Mouse (Mus musculus) lung, postnatal 0 days (tissue): ENCODE results near the gene Bace2. TPM values are rescaled to one million over a fixed set of nuclear protein-coding genes. Genes with fewer than 3 reads are reported as not detected.

Source experiments
- ATAC-seq: fragments of 200-750 bp; cut with Nextera tagmentation; 2 replicates; pipeline ENCODE4 v1.8.0; 2017; ENCODE audit warnings: moderate library complexity
- DNase-seq: peaks from one replicate; pipeline ENCODE4 v3.0.0-alpha.2; 2016; ENCODE audit warnings: low spot score
- H3K27ac ChIP-seq: fragments of 300-500 bp; sonication (generic); 2 replicates; pipeline ENCODE4 v1.5.1; 2014; ENCODE audit warnings: antibody characterized with exemption, mild to moderate bottlenecking, low read length, mixed read lengths
- H3K27me3 ChIP-seq: fragments of 300-500 bp; sonication (generic); replicated peaks from 2 replicates; pipeline ENCODE4 v1.6.1; 2014; ENCODE audit warnings: low read length, mixed read lengths; ENCODE audit not compliant: insufficient read depth
- H3K36me3 ChIP-seq: fragments of 300-500 bp; sonication (generic); 2 replicates; pipeline ENCODE4 v1.6.1; 2014; ENCODE audit warnings: low read length, mixed read lengths; ENCODE audit not compliant: insufficient read depth
- H3K4me1 ChIP-seq: fragments of 300-500 bp; sonication (generic); 2 replicates; pipeline ENCODE4 v1.6.1; 2014; ENCODE audit warnings: antibody characterized with exemption, low read depth, low read length, mixed read lengths; ENCODE audit not compliant: insufficient read depth
- H3K4me2 ChIP-seq: fragments of 300-500 bp; sonication (generic); replicated peaks from 2 replicates; pipeline ENCODE4 v1.6.1; 2014; ENCODE audit warnings: low read depth, mild to moderate bottlenecking, low read length, moderate library complexity, mixed read lengths
- H3K4me3 ChIP-seq: fragments of 300-500 bp; sonication (generic); 2 replicates; pipeline ENCODE4 v1.5.1; 2014; ENCODE audit warnings: low read depth, low read length
- H3K9ac ChIP-seq: fragments of 300-500 bp; sonication (generic); replicated peaks from 2 replicates; pipeline ENCODE4 v1.6.1; 2014; ENCODE audit warnings: low read depth, mild to moderate bottlenecking
- H3K9me3 ChIP-seq: fragments of 300-500 bp; sonication (generic); 2 replicates; pipeline ENCODE4 v1.6.1; 2016; ENCODE audit warnings: low read length, mixed read lengths
- CTCF ChIP-seq: IDR thresholded peaks from 2 replicates; pipeline ENCODE4 v1.5.1; 2016; ENCODE audit warnings: antibody characterized with exemption, mild to moderate bottlenecking
- EP300 ChIP-seq: IDR thresholded peaks from 2 replicates; pipeline ENCODE4 v1.6.1; 2016; ENCODE audit warnings: antibody characterized with exemption, mild to moderate bottlenecking, control low read depth
- WGBS: fragments of 180-500 bp; shearing (Covaris S2); extraction: QIAGEN DNeasy Blood & Tissue Kit; methylation state at CpG from one replicate; pipeline ENCODE4 v1.1.7; 2014; 5-methylcytosine and 5-hydroxymethylcytosine counted together
- polyA plus RNA-seq: library from polyadenylated mRNA; unstranded; fragments of >200 nt; fragmentation: Nextera tagmentation; extraction: Ambion mirVana; gene quantifications from 2 replicates; pipeline ENCODE4 v1.2.1, GENCODE M21; 2015

The Bace2 gene
- polyA plus RNA-seq, 1 experiment from 2014 or later: 16.2 TPM

GRCm38 (mm10) chr16:97431328-97431727 is 74.8 kb downstream of the Bace2 start:
- H3K9ac ChIP-seq: no peak overlapping the region
- 57% methylated on average over 4 of the region's 4 CpGs for WGBS
- no peak overlapping the region for H3K27ac ChIP-seq
- H3K9me3 ChIP-seq: no peaks in the 10 kb centered on the region
- DNase-seq: peak; percentile 10
- no peaks in the 10 kb centered on the region for H3K4me1 ChIP-seq
- H3K4me2 ChIP-seq: no peak overlapping the region
- H3K27me3 ChIP-seq: no peaks in the 10 kb centered on the region
- TF ChIP-seq EP300 (no peak), CTCF (no peak)
- H3K4me3 ChIP-seq: no peak overlapping the region
- ATAC-seq: no peak; the same call in 1 of the 2 replicates
- H3K36me3 ChIP-seq: no peaks in the 10 kb centered on the region

GRCm38 (mm10) chr16:97434206-97434605 is 77.7 kb downstream of the Bace2 start:
- WGBS: 41% methylated on average over 2 of the region's 2 CpGs
- ATAC-seq (no peak), DNase-seq (no peak)
- Histone ChIP-seq H3K4me1 (no peaks in the 10 kb centered on the region), H3K27me3 (no peaks in the 10 kb centered on the region), H3K9ac (no peak overlapping the region), H3K27ac (no peak overlapping the region), H3K9me3 (no peaks in the 10 kb centered on the region), H3K4me3 (no peak overlapping the region), H3K36me3 (no peaks in the 10 kb centered on the region), H3K4me2 (no peak overlapping the region)
- no peak for TF ChIP-seq CTCF
- TF ChIP-seq EP300: no peak

GRCm38 (mm10) chr16:97437448-97438056 is 81.0 kb downstream of the Bace2 start:
- TF ChIP-seq EP300 (no peak), CTCF (no peak)
- ATAC-seq: peak; percentile 38
- H3K9me3 ChIP-seq: no peaks in the 10 kb centered on the region

GRCm38 (mm10) chr16:97438191-97438590 is 81.6 kb downstream of the Bace2 start:
- Histone ChIP-seq H3K9me3 (no peaks in the 10 kb centered on the region), H3K4me3 (no peak overlapping the region), H3K4me1 (no peaks in the 10 kb centered on the region), H3K4me2 (no peak overlapping the region), H3K9ac (no peak overlapping the region), H3K27me3 (no peaks in the 10 kb centered on the region), H3K36me3 (no peaks in the 10 kb centered on the region), H3K27ac (no peak overlapping the region)
- no peak for TF ChIP-seq CTCF
- no peak for TF ChIP-seq EP300
- DNase-seq (peak; percentile 8), ATAC-seq (0 out of 2 replicates have a peak, but pooled peaks have one; percentile 21)
- WGBS: 55% methylated on average over 3 of the region's 3 CpGs

More at GRCm38 (mm10) chr16:97437448-97438056, 81.0 kb downstream of the Bace2 start:
- Histone ChIP-seq H3K4me3 (no peak overlapping the region), H3K4me2 (no peak overlapping the region), H3K27ac (no peak overlapping the region), H3K4me1 (no peaks in the 10 kb centered on the region), H3K36me3 (no peaks in the 10 kb centered on the region), H3K27me3 (no peaks in the 10 kb centered on the region), H3K9ac (no peak overlapping the region)
- 29% methylated on average over 1 of the region's 1 CpGs for WGBS
- peak; percentile 43 for DNase-seq

GRCm38 (mm10) chr16:97441967-97442366 is 85.4 kb downstream of the Bace2 start:
- no peaks in the 10 kb centered on the region for H3K9me3 ChIP-seq
- TF ChIP-seq EP300 (no peak), CTCF (no peak)
- WGBS: 63% methylated on average over 9 of the region's 9 CpGs

GRCm38 (mm10) chr16:97443670-97444263 is 87.2 kb downstream of the Bace2 start:
- no peak overlapping the region for H3K4me2 ChIP-seq
- peak; percentile 74 for DNase-seq
- no peaks in the 10 kb centered on the region for H3K36me3 ChIP-seq
- peak; percentile 78 for ATAC-seq
- no peak overlapping the region for H3K9ac ChIP-seq
- H3K4me3 ChIP-seq: no peak overlapping the region
- TF ChIP-seq CTCF (peak; percentile 97), EP300 (no peak)
- no peaks in the 10 kb centered on the region for H3K4me1 ChIP-seq
- no peaks in the 10 kb centered on the region for H3K27me3 ChIP-seq
- no peaks in the 10 kb centered on the region for H3K9me3 ChIP-seq
- no peak overlapping the region for H3K27ac ChIP-seq
- WGBS: 42% methylated on average over 14 of the region's 14 CpGs

More at GRCm38 (mm10) chr16:97441967-97442366, 85.4 kb downstream of the Bace2 start:
- no peak for ATAC-seq
- H3K36me3 ChIP-seq: no peaks in the 10 kb centered on the region
- H3K27ac ChIP-seq: no peak overlapping the region
- DNase-seq: no peak
- no peak overlapping the region for H3K4me3 ChIP-seq
- no peak overlapping the region for H3K9ac ChIP-seq
- H3K4me2 ChIP-seq: no peak overlapping the region
- H3K27me3 ChIP-seq: no peaks in the 10 kb centered on the region
- no peaks in the 10 kb centered on the region for H3K4me1 ChIP-seq
